Mouse (Mus musculus) lung, postnatal 4 days (tissue): Measurements from ENCODE around the gene BC029722.

Source experiments
- DNase-seq, 2 experiments: peaks; one replicate each; pipeline ENCODE4 v3.0.0; 2021

The BC029722 gene

DNA sequence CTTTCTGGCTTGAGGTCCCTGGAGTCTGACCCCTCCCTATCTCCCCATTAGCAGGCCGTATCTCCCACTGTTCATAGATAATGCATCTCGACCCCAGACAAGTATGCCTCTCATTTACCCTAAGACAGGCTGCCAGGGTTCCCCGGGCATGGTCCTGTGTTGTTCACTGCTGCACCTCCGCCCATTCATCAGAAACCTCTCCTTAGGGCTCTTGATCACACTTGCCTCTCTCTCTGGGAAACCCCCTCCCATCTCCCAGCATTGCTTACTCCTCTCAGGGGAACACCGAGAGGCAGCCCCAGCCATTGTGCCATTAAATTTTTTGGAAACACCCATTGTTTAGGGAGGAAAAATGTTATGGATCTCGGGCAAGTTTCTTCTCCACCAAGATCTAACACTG is 41.2 kb downstream of the BC029722 start:
- no peak for DNase-seq

DNA sequence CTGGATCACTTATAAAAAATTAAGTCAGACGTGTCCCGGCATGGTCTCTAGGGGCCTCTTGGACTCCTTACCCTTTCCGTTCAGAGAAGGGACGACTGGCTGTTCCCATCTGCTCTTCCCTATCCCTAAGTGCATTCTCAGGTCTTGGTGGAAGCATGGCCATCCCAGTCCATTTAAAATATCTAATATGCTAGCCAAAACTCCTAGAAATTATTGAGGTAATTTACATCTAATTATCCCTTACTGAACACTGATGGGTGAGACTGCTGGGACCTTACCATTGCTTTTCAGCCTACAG is 41.6 kb downstream of the BC029722 start:
- DNase-seq: no peak

DNA sequence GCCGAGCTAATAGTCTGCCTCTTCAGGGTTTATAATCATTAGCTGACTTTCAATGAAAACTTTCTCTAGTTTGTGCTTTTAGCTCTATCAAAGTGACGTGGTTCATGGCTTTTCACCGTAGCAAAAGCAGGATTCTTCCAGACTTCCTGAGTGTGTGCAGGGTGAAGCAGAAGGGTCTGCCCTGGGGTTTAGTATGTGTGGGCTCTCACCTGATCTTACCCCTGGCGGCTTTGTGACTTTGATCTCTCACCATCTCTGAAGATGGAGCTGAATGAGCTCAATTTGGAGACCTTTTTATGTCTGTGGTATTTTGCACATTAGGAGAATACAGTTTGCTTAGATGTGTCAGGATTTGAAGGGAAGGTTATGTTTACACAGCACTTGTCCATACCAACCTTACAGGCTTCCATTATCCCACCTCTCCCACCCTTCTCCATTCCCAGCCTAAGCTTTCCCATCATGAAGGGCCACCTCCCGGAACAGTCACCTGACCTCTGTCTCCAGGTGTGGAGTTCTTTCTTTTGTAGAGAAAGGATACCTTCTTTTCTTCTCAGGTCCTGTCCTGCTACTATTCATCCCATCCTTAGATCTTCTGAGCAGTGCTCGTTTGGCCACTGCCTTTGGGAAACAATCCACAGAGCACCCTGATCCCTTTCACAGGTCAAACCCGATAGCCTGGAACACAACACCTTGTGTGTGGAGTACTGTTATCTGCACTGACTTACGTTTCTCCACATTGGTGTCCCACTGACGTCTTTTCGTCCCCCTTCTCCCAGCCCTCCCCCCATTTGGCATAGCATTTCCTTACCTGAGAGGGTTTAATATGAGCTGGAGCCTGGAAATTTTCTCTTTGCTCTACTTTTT is 42.2 kb downstream of the BC029722 start:
- no peak for DNase-seq

DNA sequence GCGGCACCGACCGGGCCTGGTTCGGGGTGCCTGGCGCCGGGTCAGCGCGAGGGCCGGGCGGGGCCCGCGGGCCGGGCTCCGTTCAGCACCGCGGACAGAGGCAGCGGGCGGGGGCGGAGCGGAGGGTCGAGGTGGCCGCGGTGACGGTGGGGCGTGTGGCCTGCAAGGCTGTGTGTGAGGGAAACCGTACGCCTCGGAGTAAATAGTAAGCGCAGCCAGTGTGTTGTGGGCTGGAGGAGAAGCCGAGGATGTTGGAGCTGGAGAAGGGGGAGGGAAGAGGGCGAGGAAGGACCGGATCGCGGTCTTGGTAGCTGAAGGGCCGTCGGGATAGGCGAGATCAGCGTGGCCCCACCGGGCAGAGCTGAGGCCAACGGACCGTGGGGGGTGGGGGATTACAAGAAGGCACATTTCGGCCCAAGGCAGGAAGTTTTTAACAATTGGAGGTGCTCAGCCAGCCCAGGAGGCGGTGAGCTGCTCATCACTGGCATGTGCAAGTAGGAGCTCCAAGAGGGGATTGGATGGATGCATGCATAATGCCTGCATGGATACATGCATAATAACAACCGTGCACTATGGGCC is 43.5 kb downstream of the BC029722 start:
- peak; percentile 75 to 76 for DNase-seq

DNA sequence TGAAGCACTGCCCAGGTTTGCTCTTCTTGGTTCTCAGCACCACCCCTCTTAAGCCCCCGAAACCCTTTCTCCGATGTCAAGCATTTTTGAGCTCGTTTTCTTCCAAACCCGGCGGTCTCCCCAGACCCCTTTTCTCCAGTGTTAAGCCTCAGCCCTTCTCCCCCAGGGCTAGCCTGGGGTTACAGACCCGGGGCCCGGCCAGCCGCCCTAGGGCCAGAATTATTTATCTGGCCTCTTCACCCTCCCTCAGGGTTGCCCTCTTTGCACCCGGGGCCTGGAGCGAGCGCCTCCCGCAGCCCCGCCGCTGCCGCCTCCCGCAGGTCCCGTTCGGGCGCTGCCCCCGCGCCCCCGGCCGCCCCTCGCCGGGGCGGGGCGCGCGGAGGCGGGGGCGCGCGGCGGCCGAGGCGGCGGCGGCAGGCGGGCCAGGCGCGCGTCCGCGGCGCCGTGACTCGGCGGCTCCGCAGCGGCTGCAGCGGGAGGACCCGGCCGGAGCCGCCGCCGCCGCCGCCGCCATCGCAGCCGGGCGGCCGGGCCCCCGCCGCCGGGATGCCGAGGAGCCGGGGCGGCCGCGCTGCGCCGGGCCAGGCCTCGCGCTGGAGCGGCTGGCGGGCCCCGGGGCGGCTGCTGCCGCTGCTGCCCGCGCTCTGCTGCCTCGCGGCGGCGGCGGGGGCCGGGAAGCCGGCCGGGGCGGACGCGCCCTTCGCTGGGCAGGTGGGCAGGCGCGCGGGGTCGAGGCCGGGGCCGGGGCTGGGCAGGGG is 44.1 kb downstream of the BC029722 start, which contains the start of gene Mmp24:
Gene Mmp24 (plus strand): TSS at position 416 of the 758 bp plus-strand sequence.
- DNase-seq: no peak

DNA sequence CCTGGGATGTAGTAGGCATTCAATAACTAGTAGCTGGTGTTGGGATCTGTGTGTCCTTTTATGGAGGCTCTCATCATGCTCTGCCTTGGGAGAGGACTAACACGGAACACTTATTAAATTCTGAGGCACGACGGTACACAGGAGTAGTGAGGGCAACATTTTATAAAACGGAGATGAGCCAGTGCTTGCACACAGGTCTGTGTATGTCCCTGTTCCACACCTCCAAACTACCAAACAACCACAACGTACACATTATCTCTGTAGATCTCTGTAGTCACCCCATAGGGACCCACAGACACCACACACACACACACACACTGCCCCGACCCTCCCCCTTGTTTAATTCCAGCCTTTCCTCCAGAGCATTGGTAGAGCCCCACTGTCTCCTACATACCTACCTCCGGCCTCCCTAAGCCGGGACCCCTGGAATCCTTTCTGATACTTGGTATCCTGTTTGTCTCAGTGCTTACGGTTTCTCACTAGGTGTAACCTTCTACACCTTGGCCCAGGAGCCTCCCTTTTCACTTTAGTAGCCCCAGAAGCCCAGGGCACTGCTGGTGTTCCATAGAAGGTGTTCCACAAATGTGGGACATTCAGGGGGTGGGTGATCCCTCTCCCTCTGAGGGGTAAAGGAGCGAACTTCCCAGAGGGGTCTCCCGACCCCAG is 44.8 kb downstream of the BC029722 start:
- no peak for DNase-seq

DNA sequence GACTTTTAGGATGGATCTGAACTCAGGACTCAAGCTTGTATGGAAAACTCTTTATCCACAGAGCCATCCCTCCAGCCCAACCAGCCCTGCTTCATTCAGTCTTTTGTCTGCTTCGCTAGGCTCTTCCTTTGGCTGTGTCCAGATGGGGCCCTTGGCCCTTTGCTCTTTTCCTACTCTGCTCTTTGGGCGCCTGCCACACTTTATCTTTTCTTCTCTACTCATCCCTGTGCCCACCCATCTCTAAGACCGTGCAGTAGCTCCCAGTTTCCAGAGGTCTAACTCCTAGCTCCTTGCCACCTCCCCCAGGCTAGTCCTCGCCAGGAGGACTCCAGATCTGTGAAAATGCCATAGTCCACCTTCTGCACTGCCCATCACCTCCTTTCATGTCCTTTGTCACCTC is 45.6 kb downstream of the BC029722 start:
- DNase-seq: no peak
